Mouse (Mus musculus) limb, embryonic 11.5 days (tissue): Measurements from ENCODE around the gene Magea5. TPM values are rescaled to one million over a fixed set of nuclear protein-coding genes. Genes with fewer than 3 reads are reported as not detected.
"Not testable (repeated sequence)": the region's sequence is repeated elsewhere in the genome, so short reads cannot be mapped to it uniquely, and the experiment has no call there.

Source experiments
- ATAC-seq: fragments of 200-750 bp; cut with Nextera tagmentation; 2 replicates; pipeline ENCODE4 v1.8.0; 2017; ENCODE audit warnings: low read depth; ENCODE audit not compliant: insufficient number of reproducible peaks, low FRiP score, low TSS enrichment
- DNase-seq: peaks from one replicate; pipeline ENCODE4 v3.0.0-alpha.2; 2015; ENCODE audit warnings: low spot score
- H3K27ac ChIP-seq: fragments of 300-500 bp; sonication (generic); replicated peaks from 2 replicates; pipeline ENCODE4 v1.5.1; 2014; ENCODE audit warnings: low read depth, mild to moderate bottlenecking, low read length
- H3K27me3 ChIP-seq: fragments of 300-500 bp; sonication (generic); 2 replicates; pipeline ENCODE4 v1.6.1; 2014; ENCODE audit warnings: mild to moderate bottlenecking, low read length, mixed read lengths; ENCODE audit not compliant: control insufficient read depth, insufficient read depth
- H3K36me3 ChIP-seq: fragments of 300-500 bp; sonication (generic); 2 replicates; pipeline ENCODE4 v1.6.1; 2014; ENCODE audit warnings: mild to moderate bottlenecking, low read length, moderate library complexity, mixed read lengths; ENCODE audit not compliant: control insufficient read depth, insufficient read depth
- H3K4me1 ChIP-seq: fragments of 300-500 bp; sonication (generic); 2 replicates; pipeline ENCODE4 v1.6.1; 2014; ENCODE audit warnings: low read length, mixed read lengths; ENCODE audit not compliant: control insufficient read depth, insufficient read depth
- H3K4me2 ChIP-seq: fragments of 300-500 bp; sonication (generic); 2 replicates; pipeline ENCODE4 v1.6.1; 2014; ENCODE audit warnings: low read depth, mild to moderate bottlenecking, moderate library complexity; ENCODE audit not compliant: severe bottlenecking
- H3K4me3 ChIP-seq: fragments of 300-500 bp; sonication (generic); 2 replicates; pipeline ENCODE4 v1.5.1; 2014; ENCODE audit warnings: low read depth, low read length
- H3K9ac ChIP-seq: fragments of 300-500 bp; sonication (generic); 2 replicates; pipeline ENCODE4 v1.6.1; 2014; ENCODE audit warnings: mild to moderate bottlenecking, low read length
- H3K9me3 ChIP-seq: fragments of 300-500 bp; sonication (generic); 2 replicates; pipeline ENCODE4 v1.6.1; 2016; ENCODE audit warnings: low read length; ENCODE audit not compliant: control insufficient read depth
- WGBS: fragments of 180-500 bp; shearing (Covaris S2); extraction: QIAGEN DNeasy Blood & Tissue Kit; methylation state at CpG from one replicate; pipeline ENCODE4 v1.1.7; 2014; 5-methylcytosine and 5-hydroxymethylcytosine counted together
- polyA plus RNA-seq: library from polyadenylated mRNA; unstranded; fragments of >200 nt; fragmentation: Nextera tagmentation; extraction: Ambion mirVana; gene quantifications from 2 replicates; pipeline ENCODE4 v1.2.1, GENCODE M21; 2014

Gene Magea5
- not detected in 2 replicates for polyA plus RNA-seq

GRCm38 (mm10) chrX:155063045-155063444 is at the start of gene Magea5:
Magea5 (minus strand) TSS chrX:155063145.
- H3K9ac ChIP-seq, H3K36me3 ChIP-seq, H3K27ac ChIP-seq, DNase-seq, H3K4me3 ChIP-seq, ATAC-seq, H3K9me3 ChIP-seq, H3K4me2 ChIP-seq, H3K27me3 ChIP-seq, H3K4me1 ChIP-seq: not testable (repeated sequence)
- WGBS: 90% methylated on average over 9 of the region's 16 CpGs

- no peak for DNase-seq
- no peak overlapping the region for H3K4me2 ChIP-seq
- H3K36me3 ChIP-seq: no peaks in the 10 kb centered on the region
- H3K27ac ChIP-seq: no peak overlapping the region
- no peaks in the 10 kb centered on the region for H3K4me1 ChIP-seq
- H3K4me3 ChIP-seq: no peak overlapping the region
- H3K27me3 ChIP-seq: no peaks in the 10 kb centered on the region
- ATAC-seq: no peak
- no peak overlapping the region for H3K9ac ChIP-seq
- H3K9me3 ChIP-seq: no peaks in the 10 kb centered on the region
These were observed 35.1 kb upstream of the Magea5 start for GRCm38 (mm10) chrX:155098024-155098423.

- not testable (repeated sequence) for H3K27me3 ChIP-seq, H3K9me3 ChIP-seq, DNase-seq, H3K9ac ChIP-seq, H3K4me2 ChIP-seq, H3K27ac ChIP-seq, H3K4me3 ChIP-seq, H3K36me3 ChIP-seq, H3K4me1 ChIP-seq, ATAC-seq
- WGBS: 90% methylated on average over 2 of the region's 4 CpGs
These were observed 30.6 kb upstream of the Magea5 start, which contains the start of gene Magea2 for GRCm38 (mm10) chrX:155093566-155093965. Magea2 (minus strand) TSS chrX:155093666.

- not testable (repeated sequence) for H3K4me2 ChIP-seq, H3K9ac ChIP-seq, ATAC-seq, H3K4me1 ChIP-seq, H3K9me3 ChIP-seq, DNase-seq, H3K36me3 ChIP-seq, H3K27ac ChIP-seq, H3K4me3 ChIP-seq, H3K27me3 ChIP-seq
- WGBS: 100% methylated on average over 1 of the region's 2 CpGs
These were observed 26.7 kb upstream of the Magea5 start, which contains the start of gene Magea1 for GRCm38 (mm10) chrX:155089693-155090092. Magea1 (minus strand) TSS chrX:155089793.

Other genes starting within 250 kb of the Magea5 start
- gene Cldn34b1, start 172.9 kb downstream of the Magea5 start, polyA plus RNA-seq: not detected in 2 replicates
- gene Magea6, start 127.2 kb downstream of the Magea5 start, polyA plus RNA-seq: not detected in 2 replicates
- gene Magea3, start 113.6 kb downstream of the Magea5 start, polyA plus RNA-seq: not detected in 2 replicates
- gene Magea8, start 67.3 kb downstream of the Magea5 start, polyA plus RNA-seq: not detected in 2 replicates
- not detected in 2 replicates for gene Magea1, start 26.6 kb upstream of the Magea5 start, polyA plus RNA-seq
- gene Magea2, start 30.5 kb upstream of the Magea5 start, polyA plus RNA-seq: not detected in 2 replicates
- gene Cldn34b2, start 65.3 kb upstream of the Magea5 start, polyA plus RNA-seq: not detected in 2 replicates
- 76.0 and 78.1 TPM in 2 replicates for gene Sat1, start 153.3 kb upstream of the Magea5 start, polyA plus RNA-seq
- gene Acot9, start 199.3 kb upstream of the Magea5 start, polyA plus RNA-seq: 22.1 and 22.7 TPM in 2 replicates